Mouse (Mus musculus): ENCODE data around the gene Ciz1. TPM values are rescaled to one million over a fixed set of nuclear protein-coding genes. Genes with fewer than 3 reads are reported as not detected.

Ciz1 gene
- polyA plus RNA-seq, 2 experiments from 2014 or later, result 38.8 to 51.6 TPM

GRCm38 (mm10) chr2:32319586-32320580, 32.2 kb upstream of the Ciz1 start:
- ATAC-seq, result no peak

GRCm38 (mm10) chr2:32320721-32321120, 31.4 kb upstream of the Ciz1 start:
- no peak for ATAC-seq

- ATAC-seq, result no peak
These were observed 30.4 kb upstream of the Ciz1 start for GRCm38 (mm10) chr2:32321591-32322298.

GRCm38 (mm10) chr2:32322754-32323741, 29.1 kb upstream of the Ciz1 start:
- ATAC-seq, result no peak

DNA sequence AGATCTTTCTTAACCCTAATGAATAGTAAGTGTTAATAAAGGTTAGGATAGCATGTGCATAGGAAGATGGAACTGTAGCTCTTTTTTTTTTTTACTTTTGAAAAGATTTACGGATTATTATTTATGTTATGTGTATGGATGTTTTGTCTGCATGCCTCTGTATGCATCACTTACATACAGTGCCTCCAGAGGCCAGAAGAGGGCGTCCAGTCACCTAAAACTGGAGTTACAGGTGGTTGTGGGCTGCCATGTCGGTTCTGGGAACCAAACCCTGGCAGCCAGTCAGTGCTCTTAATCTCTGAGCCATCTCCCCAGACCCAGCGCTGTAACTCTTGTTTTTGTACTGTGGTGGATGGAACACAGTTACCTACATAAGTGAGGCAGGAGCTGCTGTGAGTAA, 27.8 kb upstream of the Ciz1 start:
- no peak for ATAC-seq

GRCm38 (mm10) chr2:32325342-32325741, 26.8 kb upstream of the Ciz1 start:
- no peak for ATAC-seq

- ATAC-seq, result no peak
These were observed 24.9 kb upstream of the Ciz1 start for GRCm38 (mm10) chr2:32327200-32327599.

DNA sequence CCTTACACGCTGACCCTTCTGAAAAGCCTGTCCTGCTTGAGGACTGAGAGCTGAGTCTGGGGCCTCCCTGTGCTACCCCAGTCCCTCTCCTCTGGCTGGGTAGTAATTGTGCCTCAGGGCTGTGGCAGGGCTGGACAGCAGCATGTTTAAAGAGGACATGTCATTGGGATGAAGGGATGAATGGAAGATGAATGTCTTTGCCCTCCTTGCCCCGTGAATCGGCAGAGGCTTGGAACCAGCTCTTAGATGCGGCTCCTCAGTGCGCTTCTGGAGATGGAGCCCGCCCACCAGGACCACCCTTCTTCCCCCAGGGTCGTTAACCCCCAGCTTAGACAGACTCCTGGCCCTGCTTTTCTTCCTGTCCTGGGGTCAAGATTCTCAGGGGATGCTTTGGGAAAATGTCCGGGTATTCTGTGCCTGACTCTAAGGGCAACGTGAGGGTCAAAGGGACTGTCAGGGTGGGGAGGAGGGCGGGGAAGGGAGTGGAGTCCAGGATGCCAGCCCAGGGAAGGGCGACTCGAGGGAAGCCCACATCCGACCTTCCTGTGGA, 23.1 kb upstream of the Ciz1 start:
- ATAC-seq, result no peak

- ATAC-seq, result no peak
These were observed 22.6 kb upstream of the Ciz1 start for GRCm38 (mm10) chr2:32329531-32329930.

- ATAC-seq, result no peak
These were observed 20.0 kb upstream of the Ciz1 start for GRCm38 (mm10) chr2:32332159-32332558.

- no peak for ATAC-seq
These were observed 16.2 kb upstream of the Ciz1 start for GRCm38 (mm10) chr2:32335888-32336287.

GRCm38 (mm10) chr2:32339912-32340642, 12.1 kb upstream of the Ciz1 start:
- ATAC-seq, result no peak

DNA sequence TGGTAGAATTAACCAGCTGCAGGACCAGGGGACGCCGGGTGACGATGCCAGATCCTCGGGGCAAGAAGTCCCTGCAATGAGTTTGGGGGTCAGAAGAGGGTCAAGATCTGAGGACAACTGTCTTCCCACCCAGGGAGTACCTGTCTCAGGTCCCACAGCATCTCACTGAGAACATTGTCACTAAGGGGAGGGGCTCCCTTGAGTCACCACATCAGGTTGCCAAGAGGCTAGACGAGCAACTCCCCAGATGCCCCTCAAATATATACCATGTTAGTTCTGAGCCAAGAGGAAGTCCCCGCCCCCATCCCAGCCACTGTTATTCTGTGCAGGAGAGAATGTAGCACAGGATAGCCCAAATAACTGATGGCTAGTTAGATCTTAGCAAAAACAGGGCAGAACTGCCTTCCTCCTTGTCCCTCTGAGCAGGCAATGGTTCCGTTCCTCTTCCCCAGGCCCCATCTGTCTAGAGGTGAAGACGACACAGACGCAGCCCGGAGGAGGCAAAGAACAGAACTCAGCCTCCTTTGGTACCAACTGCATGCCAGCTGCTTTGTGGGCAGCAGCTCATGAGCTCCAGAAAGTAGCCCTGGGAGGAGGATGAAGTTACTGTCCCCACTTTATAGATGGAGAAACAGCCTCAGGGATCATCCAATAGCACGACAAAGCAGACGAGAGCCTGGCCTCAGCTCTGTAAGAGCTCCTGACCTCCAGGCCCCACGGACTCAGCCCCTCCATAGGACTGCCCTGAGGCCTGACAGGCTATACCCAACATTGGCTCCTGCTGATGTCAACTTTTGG, 11.1 kb upstream of the Ciz1 start:
- no peak for ATAC-seq

DNA sequence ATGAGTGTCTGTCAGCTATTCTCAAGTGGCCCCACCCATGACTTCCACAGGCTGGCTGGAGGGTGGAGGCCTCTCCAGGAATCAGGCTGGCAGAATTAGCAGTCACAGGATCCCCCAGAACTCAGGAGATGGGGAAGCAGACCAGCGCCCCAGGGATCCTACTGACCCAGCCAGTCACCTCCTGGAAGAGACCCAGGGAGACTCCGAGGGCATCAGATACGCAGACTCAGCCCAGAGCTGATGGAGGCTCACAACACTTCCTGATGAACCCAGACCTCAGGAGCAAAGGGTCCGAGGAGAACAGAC, 10.5 kb upstream of the Ciz1 start:
- ATAC-seq, result no peak

- ATAC-seq, result no peak
These were observed 10.1 kb upstream of the Ciz1 start for GRCm38 (mm10) chr2:32342039-32342438.

- no peak for ATAC-seq
These were observed 9.4 kb upstream of the Ciz1 start for GRCm38 (mm10) chr2:32342539-32343350.

DNA sequence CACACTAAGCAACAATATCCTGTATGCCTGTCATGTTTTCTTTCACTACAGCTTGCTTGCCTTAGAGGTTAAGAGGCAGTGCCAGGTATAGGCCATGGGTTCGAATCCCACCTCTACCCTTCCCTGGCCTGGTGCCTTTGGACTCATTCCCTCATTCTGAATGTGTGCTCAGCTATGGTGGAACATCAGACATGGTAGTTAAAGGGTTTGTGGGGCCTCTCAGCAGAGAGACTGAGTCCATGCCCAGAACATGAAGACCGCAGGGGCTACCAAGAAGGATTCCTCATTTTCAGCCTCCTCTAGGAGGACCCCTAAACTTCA, 8.8 kb upstream of the Ciz1 start:
- no peak for ATAC-seq

- ATAC-seq, result no peak
These were observed 8.1 kb upstream of the Ciz1 start for GRCm38 (mm10) chr2:32344056-32344455.

DNA sequence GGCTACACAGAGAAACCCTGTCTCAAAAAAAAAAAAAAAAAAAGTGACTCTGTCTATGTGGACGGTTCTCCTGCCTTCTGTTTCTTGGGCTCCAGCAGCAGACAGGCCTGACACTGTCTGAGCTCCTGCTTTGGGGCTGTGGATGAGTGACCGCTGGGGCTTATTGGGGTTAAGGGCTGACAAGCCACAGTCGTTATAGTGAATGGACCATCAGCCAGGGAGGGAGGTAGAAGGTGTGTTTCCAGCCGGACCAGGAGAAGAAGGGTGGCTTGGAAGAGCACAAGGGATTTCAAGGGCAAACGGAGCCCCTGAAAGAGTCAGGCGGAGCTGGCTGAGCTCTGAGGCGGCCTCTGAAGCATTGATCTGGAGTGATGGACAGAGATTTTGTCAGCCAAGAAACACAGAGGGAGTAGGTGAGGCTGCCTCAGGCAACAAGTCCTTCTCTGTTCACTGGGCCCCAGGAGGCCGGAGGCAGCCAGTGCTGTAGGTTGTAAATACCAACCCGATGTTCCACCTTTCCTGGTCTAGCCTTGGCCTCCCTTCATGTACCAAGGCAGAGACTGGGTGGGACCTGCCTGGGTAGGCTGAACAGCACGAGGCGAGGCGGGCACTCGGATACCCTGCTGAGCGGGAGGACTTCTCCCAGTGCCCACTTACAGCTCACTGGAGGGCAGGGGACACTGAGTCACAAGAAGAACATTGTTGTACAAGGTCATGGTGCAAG, 7.4 kb upstream of the Ciz1 start:
- no peak for ATAC-seq
